Mouse (Mus musculus) T-helper 17 cell (primary cell): Measurements from ENCODE around the gene Vcam1.

Source experiments
- in situ Hi-C, 2 experiments: fragments of 300-600 bp; cut with MboI, MseI; formaldehyde crosslinking; loops; 1 replicate in 1 of 2; 2 replicates in 1 of 2; pipeline ENCODE4 v1.15.1; 2025; ENCODE audit warnings: high pct_unique_total_duplicates in 2 of 2

The Vcam1 gene

GRCm38 (mm10) chr3:116126508-116127190, 2.8 kb downstream of the Vcam1 start:
- in situ Hi-C loops: no loop called here

DNA sequence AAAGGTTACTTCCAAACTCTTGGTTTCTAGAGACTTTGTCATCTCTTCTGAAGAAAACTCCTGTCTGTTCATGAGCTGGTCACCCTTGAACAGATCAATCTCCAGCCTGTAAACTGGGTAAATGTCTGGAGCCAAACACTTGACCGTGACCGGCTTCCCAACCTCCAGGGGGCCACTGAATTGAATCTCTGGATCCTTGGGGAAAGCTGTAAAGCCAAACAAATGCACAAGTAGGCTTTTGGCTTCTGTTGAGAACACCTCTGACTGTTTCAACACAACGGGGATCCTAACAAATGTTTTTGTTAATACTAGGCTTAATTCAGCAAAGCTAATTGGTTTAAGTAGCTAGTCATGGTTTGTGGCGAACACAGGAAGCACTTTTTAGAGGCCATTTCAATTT, 3.4 kb downstream of the Vcam1 start:
- in situ Hi-C loops: no loop called here

DNA sequence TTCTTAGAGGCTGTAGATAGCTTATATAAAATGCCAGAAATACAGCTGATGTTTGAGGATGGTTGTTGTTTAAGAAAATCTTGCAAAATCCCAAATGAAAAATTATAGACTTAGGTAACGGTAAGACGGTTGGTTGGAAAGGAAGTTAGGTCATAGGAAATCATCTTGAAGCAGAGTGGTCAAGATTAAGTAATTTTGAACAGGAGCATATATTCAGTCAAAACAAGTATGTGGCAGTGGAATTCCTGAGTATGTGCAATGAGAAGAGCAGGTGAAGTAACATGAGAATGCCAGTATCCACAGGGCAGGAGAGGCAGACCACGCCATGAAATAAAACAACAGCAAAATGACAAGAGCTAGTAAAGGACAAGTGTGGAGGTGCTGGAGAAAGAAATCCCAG, 5.7 kb downstream of the Vcam1 start:
- in situ Hi-C loops: no loop called here

DNA sequence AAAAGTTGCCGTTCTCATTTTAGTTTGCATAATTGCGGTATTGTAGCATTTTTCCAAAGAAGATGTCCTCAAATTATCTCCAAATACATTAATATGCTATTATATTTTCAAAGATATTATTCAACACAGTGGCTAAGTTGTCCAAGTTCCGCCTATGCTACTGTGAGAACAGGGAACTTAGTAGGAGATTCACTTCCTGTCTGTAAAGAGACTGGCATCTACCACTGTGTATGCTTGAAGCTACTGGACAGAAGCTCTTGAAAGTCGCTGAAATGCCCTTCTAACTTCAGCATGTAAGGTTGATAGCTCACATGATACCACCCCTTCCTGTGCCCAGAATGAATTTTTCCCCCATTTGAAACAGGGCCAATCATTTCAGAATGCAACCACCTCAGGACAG, 6.8 kb downstream of the Vcam1 start:
- in situ Hi-C loops: no loop called here

GRCm38 (mm10) chr3:116121026-116121425, 8.5 kb downstream of the Vcam1 start:
- in situ Hi-C loops: no loop called here

DNA sequence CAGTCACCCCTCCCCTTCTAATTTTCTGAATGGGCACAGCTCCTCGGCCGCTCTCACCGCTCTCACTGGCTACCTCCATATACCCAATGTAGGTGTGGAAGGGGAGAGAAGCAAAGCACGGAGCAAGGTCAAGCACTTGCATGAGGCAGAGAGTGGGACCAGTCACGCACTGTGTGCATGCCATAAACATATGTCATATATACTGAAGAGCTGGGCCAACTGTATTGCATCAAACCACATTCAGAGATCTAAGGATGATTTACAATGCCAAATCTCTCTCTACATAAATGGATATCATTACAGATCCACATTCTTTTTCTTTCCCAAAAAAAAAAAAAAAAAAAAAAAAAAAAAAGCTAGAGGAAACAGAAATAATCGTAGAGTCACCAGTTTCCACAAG, 9.1 kb downstream of the Vcam1 start:
- in situ Hi-C loops: no loop called here

DNA sequence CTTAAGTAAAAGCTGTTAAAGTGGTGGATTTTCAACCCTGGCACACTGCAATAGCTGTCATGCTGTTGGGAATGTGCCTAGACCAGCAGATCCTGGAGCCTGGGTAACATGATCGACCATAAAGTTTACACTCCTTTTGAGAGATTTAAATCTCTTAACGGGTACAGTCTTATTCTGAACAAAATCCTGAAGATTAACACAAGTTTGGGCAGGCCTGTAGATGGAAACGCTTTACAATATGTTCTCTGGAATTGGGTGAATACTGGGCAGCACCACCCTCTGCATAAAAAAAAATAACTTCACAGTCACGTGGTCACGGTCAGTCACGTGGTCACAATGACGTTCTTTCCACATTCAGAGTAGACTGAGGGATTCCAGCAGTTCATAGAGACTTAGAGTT, 10.3 kb downstream of the Vcam1 start:
- in situ Hi-C loops: no loop called here

- in situ Hi-C loops: no loop called here
Measured at GRCm38 (mm10) chr3:116117046-116117445, 12.4 kb downstream of the Vcam1 start.

DNA sequence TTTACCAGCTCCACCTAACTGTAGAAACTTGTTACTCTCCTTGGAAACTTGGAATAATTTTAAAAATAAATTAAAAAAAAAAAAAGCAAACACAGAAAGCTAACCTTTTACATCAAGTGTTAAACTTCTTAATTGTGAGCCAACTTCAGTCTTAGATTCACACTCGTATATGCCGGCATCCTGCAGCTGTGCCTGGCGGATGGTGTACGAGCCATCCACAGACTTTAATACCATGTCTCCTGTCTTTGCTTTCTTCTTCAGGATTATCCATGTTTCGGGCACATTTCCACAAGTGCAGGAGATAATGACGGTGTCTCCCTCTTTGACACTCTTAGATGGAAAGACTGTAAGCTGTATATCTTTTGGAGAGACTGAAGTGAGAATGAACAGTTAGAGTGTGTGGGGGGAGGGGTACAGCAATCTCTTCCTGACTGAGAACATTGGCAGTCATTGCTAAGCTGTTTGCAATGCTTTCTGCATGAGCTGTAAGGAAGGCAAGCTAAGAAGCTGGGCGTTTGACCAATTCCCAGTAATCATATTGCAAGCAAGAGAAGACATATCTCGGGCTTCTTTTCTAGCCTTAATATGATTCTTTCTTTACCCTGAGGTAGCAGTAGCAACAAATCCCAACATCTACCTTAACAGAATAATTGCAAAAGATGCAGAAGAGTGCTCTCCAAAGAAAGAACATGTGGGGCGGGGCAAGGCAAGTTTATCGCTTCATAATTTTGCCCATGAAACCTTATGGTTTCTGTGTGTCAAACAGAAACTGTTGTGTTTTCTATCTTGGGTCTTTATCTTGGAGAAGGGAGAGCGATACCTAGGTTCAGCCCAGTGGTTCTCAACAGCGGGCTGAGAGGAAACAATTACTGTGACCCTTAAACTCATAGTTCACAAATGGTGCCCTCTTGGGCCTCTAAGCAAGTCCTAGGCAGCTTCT, 15.0 kb downstream of the Vcam1 start:
- in situ Hi-C loops: no loop called here

GRCm38 (mm10) chr3:116113443-116114241, 15.8 kb downstream of the Vcam1 start:
- in situ Hi-C loops: no loop called here

GRCm38 (mm10) chr3:116112816-116113405, 16.6 kb downstream of the Vcam1 start:
- in situ Hi-C loops: no loop called here

DNA sequence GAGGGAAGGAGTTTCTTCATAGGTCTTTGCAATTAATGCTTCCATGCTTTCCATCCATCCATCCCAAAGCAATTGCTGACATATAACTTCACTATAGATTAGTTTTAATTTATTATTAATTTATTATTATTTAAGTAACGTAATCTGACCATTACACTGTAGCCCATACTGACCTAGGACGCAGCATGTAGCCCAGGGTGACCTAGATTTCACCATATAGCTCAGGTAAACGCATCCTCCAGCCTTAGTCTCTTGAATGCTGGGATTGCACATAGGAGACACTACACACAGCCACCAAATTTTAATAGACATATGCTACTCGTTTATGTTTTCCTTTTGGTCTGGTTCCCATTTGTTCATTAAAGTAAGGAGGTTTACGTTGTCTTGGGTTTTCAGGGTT, 23.8 kb downstream of the Vcam1 start:
- in situ Hi-C loops: no loop called here

DNA sequence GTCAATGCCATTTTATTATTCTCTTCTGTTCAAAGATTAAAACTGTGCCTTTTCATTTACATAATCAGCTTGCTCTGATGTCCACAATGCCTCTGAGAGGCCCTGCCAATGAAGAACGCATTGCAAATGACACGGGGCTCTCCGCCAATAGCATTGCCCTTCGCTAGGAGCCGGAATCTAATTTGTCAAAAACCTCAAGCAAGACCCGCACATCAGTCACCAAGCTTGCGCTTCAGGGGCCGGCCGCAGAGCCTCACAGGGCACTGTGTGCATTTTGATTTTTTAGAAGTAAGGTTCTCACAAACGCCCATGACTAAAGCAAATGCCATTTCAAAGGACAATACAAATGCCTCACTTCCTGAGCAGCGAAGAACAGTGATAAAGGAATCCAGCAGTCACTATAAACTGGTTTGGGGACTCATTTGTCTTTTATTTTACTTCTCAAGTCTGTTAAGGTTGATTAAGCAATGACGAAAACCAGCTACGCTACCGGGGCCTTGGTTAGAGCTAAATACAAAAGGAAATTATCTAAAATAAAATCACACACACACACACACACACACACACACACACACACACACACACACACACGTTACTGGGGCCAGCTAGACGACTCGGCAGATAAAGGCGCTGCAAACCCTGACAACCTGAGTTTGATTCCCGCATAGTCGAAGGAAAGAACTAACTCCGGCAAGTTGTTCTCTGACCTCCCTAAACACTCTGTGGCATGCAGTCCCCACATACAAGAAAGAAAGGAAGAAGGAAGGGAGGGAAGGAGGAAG, 24.4 kb downstream of the Vcam1 start:
- in situ Hi-C loops: no loop called here

DNA sequence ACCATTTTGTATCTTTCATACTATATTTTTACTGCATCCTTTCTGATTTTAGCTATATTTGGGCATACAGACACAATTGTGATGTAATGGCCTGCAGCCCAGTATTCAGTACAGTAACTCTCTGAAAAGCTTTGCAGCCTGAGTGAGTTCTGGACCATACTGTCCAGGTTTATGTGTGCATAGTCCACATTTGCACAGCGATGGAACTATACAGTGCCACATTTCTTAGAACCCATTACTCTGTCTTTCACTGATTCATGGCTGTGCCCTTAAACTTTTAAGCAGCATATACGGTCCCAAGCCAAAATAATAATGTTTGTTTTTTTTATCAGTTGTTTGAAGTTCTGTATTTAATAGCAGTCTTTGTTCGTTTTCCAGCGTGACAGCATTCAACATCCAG, 25.2 kb downstream of the Vcam1 start:
- in situ Hi-C loops: no loop called here

DNA sequence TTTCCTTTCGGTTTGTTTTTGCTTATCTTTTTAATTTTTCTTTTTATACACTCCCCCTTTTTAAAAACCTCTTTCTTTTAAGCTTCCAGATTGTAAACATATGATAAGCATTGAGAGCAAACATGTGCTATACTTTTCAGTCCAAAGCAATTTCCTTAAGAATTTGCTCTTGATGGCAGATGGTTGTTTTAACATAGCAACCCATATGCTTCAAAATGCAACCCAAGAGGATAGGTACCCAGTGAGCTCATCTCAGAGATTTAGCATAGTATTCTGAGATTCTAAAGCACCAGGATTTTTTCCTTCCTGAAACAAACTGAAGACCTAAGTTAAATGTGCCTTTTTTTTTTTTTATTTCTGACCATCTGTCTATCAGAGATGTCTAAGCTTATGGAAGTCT, 28.6 kb downstream of the Vcam1 start:
- in situ Hi-C loops: no loop called here

- in situ Hi-C loops: loop anchor here in 1 of 2 experiments (5.0 kb wide), 1 partner anchor 81 kb away; no protein-coding TSS in a partner anchor
Measured at GRCm38 (mm10) chr3:116095934-116096333, 33.6 kb downstream of the Vcam1 start.

DNA sequence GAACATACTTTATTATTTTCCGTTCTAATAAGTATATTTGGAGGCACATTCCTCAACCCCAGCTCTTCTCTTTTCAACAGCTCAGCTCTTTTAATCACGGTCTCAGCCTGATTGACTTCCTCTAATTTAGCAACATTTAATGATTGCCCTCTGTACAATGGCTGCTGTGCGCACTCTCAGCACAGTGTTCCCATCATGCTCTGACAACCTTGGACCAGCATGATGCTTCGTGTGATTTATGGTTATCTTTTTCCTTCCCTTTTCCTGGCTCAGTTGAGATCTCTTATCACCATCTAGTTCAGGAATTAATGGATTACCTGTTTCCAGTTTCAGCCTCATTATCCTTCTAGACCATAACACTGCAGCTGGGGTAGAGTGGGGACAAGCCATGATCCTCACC, 34.2 kb downstream of the Vcam1 start:
- in situ Hi-C loops: loop anchor here in 1 of 2 experiments (5.0 kb wide), 1 partner anchor 82 kb away; no protein-coding TSS in a partner anchor

- in situ Hi-C loops: loop anchor here in 1 of 2 experiments (5.0 kb wide), 1 partner anchor 82 kb away; no protein-coding TSS in a partner anchor
Measured at GRCm38 (mm10) chr3:116094886-116095285, 34.6 kb downstream of the Vcam1 start.

- in situ Hi-C loops: no loop called here
Measured at GRCm38 (mm10) chr3:116094288-116094687, 35.2 kb downstream of the Vcam1 start.

DNA sequence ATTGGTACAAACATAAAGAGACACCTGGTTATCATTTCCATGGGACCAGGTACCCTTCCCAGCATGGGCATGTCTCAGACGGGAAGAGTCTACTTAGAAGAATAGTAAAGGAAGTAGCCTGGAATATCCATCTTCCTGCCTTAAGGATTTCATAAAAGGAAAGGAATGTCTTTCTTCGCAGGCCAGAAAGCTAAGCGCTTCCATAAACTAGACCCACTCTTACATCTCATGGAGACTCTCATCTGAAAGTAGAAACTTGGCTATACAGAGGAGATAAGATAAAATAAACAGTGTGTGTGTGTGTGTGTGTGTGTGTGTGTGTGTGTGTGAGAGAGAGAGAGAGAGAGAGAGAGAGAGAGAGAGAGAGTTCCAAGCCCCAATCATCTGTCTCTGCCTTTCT, 36.9 kb downstream of the Vcam1 start:
- in situ Hi-C loops: no loop called here

DNA sequence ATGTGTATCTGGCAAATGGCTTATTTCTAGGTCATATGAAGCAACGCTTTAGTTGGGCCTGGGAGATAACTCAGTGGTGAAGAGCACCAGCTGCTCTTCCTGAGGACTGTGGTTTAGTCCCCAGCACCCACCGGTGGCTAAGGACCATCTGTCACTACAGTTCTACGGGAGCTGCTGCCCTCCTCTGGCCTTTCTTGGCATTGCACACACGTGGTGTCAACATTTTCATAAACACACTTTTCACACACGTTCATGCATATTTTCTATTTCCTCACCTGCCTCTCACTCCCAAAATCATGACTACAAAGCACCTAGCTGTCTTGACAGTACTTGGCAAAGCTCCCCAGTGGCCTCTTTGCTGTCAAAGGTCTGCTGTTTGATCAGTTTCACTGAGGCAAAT, 37.8 kb downstream of the Vcam1 start:
- in situ Hi-C loops: no loop called here
